Mouse (Mus musculus): Measurements from ENCODE around the gene Aqp12. TPM values are rescaled to one million over a fixed set of nuclear protein-coding genes. Genes with fewer than 3 reads are reported as not detected.

The Aqp12 gene
- polyA plus RNA-seq, 1 experiment, result not detected

GRCm38 (mm10) chr1:93035981-93036380 is 29.8 kb downstream of the Aqp12 start:
- no peak for DNase-seq
- Histone ChIP-seq H3K27me3 (replicated peaks; ENCODE audit: control insufficient read depth, insufficient read depth, low read length) (no peaks in the 10 kb centered on the region), H3K27ac (ENCODE audit: insufficient read depth, low read depth, low read length) (no peak overlapping the region), H3K4me1 (ENCODE audit: control insufficient read depth, insufficient read depth, low read length) (no peaks in the 10 kb centered on the region), H3K4me3 (ENCODE audit: insufficient read depth, low read depth, low read length) (no peak overlapping the region), H3K36me3 (ENCODE audit: control insufficient read depth, insufficient read depth, low read length) (no peaks in the 10 kb centered on the region)
- 75% methylated on average over 4 of the region's 4 CpGs for WGBS
- TF ChIP-seq POLR2A (IDR thresholded peaks at IDR 0.05; ENCODE audit: low read depth, low read length) (no peak), CTCF (conservative IDR thresholded peaks at IDR 0.05; ENCODE audit: insufficient read depth, insufficient read length, low read depth, low read length) (no peak)

DNA sequence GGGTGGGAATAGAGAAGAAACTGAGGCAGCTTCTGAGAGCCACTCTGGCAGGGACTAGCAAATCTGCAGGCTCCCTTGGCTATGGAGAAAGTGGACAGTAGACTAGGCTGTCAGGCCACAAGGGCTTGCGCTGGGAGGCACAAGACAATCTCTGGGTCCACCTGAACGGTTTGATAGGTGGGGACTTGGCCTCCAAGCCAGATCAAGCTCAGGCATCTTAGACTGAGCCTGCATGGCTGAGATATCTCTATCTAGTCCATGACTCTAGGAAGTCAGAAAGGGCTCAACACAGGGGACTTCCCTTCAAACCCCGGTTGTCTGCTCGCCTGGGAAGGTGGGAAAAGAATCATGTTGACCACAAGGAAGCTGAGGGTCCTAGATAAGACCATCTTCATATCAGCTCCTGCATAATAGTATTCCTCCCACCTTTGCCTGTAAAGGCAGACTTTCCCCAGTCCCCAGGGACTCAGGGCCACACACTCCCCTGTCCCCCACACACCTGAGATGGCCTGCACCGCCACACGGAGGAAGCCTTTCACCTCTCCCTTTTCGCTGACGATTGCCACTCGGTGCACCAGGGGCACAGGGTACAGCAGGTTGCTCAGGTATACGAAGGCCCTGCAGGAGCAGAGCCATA is 40.1 kb downstream of the Aqp12 start:
- no peaks in the 10 kb centered on the region for H3K27me3 ChIP-seq (replicated peaks; ENCODE audit: control insufficient read depth, insufficient read depth, low read length)
- H3K4me3 ChIP-seq (ENCODE audit: insufficient read depth, low read depth, low read length), result no peak overlapping the region
- no peak overlapping the region for H3K27ac ChIP-seq (ENCODE audit: insufficient read depth, low read depth, low read length)
- no peaks in the 10 kb centered on the region for H3K4me1 ChIP-seq (ENCODE audit: control insufficient read depth, insufficient read depth, low read length)
- no peak for DNase-seq
- TF ChIP-seq POLR2A (IDR thresholded peaks at IDR 0.05; ENCODE audit: low read depth, low read length), result no peak
- no peak for TF ChIP-seq CTCF (conservative IDR thresholded peaks at IDR 0.05; ENCODE audit: insufficient read depth, insufficient read length, low read depth, low read length)
- H3K36me3 ChIP-seq (ENCODE audit: control insufficient read depth, insufficient read depth, low read length), result no peaks in the 10 kb centered on the region
- WGBS, result 86% methylated on average over 10 of the region's 10 CpGs

- H3K4me1 ChIP-seq (ENCODE audit: control insufficient read depth, insufficient read depth, low read length), result no peaks in the 10 kb centered on the region
- no peak overlapping the region for H3K4me3 ChIP-seq (ENCODE audit: insufficient read depth, low read depth, low read length)
- no peaks in the 10 kb centered on the region for H3K36me3 ChIP-seq (ENCODE audit: control insufficient read depth, insufficient read depth, low read length)
- H3K27me3 ChIP-seq (replicated peaks; ENCODE audit: control insufficient read depth, insufficient read depth, low read length), result no peaks in the 10 kb centered on the region
- DNase-seq, result no peak
- TF ChIP-seq CTCF (conservative IDR thresholded peaks at IDR 0.05; ENCODE audit: insufficient read depth, insufficient read length, low read depth, low read length) (no peak), POLR2A (IDR thresholded peaks at IDR 0.05; ENCODE audit: low read depth, low read length) (no peak)
- WGBS, result 85% methylated on average over 3 of the region's 3 CpGs
- no peak overlapping the region for H3K27ac ChIP-seq (ENCODE audit: insufficient read depth, low read depth, low read length)
These were observed 43.9 kb downstream of the Aqp12 start for GRCm38 (mm10) chr1:93050071-93050470.

DNA sequence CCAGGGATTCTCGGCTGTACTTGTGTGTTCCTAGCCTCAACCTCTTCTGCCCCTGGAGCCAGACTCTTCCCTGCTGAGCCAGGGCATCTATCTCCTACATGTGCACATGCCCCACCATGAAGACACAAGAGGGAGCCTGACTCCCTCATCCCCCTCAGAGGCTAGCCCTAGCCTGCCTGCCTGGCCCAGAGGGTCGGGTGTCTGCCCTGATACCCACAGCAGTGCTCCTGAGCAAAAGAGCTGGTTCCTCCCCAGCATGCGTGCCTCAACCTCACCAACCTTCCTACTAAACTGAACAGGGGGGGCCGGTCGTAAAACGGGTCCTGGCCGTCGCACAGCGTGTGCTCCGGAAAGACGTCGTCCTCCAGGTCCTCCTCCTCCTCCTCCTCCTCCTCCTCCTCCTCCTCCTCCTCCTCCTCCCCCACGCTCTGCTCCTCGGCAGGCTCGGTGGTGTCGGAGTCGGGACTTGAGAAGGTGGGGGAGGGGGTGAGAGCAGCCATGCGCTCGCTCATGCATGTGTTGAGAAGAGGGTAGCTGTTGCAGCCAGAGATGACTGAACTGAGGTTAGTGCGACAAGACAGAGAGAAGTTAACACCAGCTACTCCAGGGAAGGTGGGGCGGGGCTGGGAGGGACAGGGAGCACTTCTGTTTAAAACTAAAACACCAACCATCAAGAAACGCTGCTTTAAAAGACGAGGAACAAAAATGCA is 45.1 kb downstream of the Aqp12 start:
- no peaks in the 10 kb centered on the region for H3K4me1 ChIP-seq (ENCODE audit: control insufficient read depth, insufficient read depth, low read length)
- WGBS, result 26% methylated on average over 20 of the region's 23 CpGs
- H3K36me3 ChIP-seq (ENCODE audit: control insufficient read depth, insufficient read depth, low read length), result no peaks in the 10 kb centered on the region
- H3K27me3 ChIP-seq (replicated peaks; ENCODE audit: control insufficient read depth, insufficient read depth, low read length), result no peaks in the 10 kb centered on the region
- H3K4me3 ChIP-seq (ENCODE audit: insufficient read depth, low read depth, low read length), result no peak overlapping the region
- no peak overlapping the region for H3K27ac ChIP-seq (ENCODE audit: insufficient read depth, low read depth, low read length)
- DNase-seq, result no peak
- TF ChIP-seq CTCF (conservative IDR thresholded peaks at IDR 0.05; ENCODE audit: insufficient read depth, insufficient read length, low read depth, low read length), result no peak
- TF ChIP-seq POLR2A (IDR thresholded peaks at IDR 0.05; ENCODE audit: low read depth, low read length), result no peak

Other genes starting within 250 kb of the Aqp12 start
- 21.8 and 24.0 TPM in 2 replicates for gene Gpc1, start 174.7 kb upstream of the Aqp12 start, polyA plus RNA-seq (2012; rRNA removed)
- 0.65 and 0.75 TPM in 2 replicates for gene Ankmy1, start 103.4 kb upstream of the Aqp12 start, polyA plus RNA-seq (2012; rRNA removed)
- gene Dusp28, start 99.4 kb upstream of the Aqp12 start, polyA plus RNA-seq (2012; rRNA removed), result 36.6 and 42.6 TPM in 2 replicates
- gene Rnpepl1, start 95.6 kb upstream of the Aqp12 start, polyA plus RNA-seq (2012; rRNA removed), result 161 and 199 TPM in 2 replicates
- gene Capn10, start 72.0 kb upstream of the Aqp12 start, polyA plus RNA-seq (2012; rRNA removed), result 38.9 and 46.2 TPM in 2 replicates
- 1.3 and 1.9 TPM in 2 replicates for gene Gpr35, start 55.5 kb upstream of the Aqp12 start, polyA plus RNA-seq (2012; rRNA removed)
- 1.3 and 1.4 TPM in 2 replicates for gene Kif1a, start 95.6 kb downstream of the Aqp12 start, polyA plus RNA-seq (2012; rRNA removed)
- 0.08 TPM in 1 of 2 replicates, not detected in the other for gene Agxt, start 128.9 kb downstream of the Aqp12 start, polyA plus RNA-seq (2012; rRNA removed)
- gene 2310007B03Rik, start 154.6 kb downstream of the Aqp12 start, polyA plus RNA-seq (2012; rRNA removed), result 7.9 and 10.4 TPM in 2 replicates
- gene Crocc2, start 162.4 kb downstream of the Aqp12 start, polyA plus RNA-seq (2012; rRNA removed), result 0.03 and 0.04 TPM in 2 replicates
- 8.8 and 10.0 TPM in 2 replicates for gene Sned1, start 229.5 kb downstream of the Aqp12 start, polyA plus RNA-seq (2012; rRNA removed)

Data from kidney, adult 2 months (tissue).